Mouse (Mus musculus) lung, postnatal 10 days (tissue): ENCODE data around the gene Ldlrap1.

Experiments used
- DNase-seq: peaks from one replicate; pipeline ENCODE4 v3.0.0; 2021

Ldlrap1 gene

GRCm38 (mm10) chr4:134703835-134704546, 63.8 kb downstream of the Ldlrap1 start, which contains the start of gene Man1c1:
TSS of gene Man1c1 (minus strand) at chr4:134704290.
- peak; percentile 99 for DNase-seq

GRCm38 (mm10) chr4:134702981-134703834, 64.6 kb downstream of the Ldlrap1 start:
- DNase-seq = peak; percentile 59

DNA sequence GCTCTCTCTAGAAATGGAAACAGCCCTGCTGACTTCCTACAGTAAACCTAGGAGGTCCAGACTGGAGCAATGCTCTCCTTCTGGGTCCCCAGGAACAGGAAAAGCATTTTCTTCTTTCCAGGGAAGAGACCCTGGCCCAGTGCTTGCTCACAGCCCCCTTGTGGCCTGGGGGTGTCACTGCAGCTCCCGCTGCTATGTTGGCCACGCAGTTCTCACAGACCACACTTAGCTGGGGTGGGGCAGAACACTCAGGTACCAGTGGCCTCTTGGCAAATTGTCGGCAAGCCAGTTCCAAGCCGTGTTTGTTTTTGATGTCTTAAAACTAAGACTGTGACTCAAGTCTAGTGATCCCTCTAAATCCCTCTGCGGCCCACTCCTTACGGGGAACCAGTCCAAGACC, 65.9 kb downstream of the Ldlrap1 start:
- peak; percentile 89 for DNase-seq

- no peak for DNase-seq
These were observed 66.9 kb downstream of the Ldlrap1 start for GRCm38 (mm10) chr4:134700911-134701310.

- DNase-seq = no peak
These were observed 74.5 kb downstream of the Ldlrap1 start for GRCm38 (mm10) chr4:134693202-134693940.

- no peak for DNase-seq
These were observed 75.4 kb downstream of the Ldlrap1 start for GRCm38 (mm10) chr4:134692388-134692787.
